Mouse (Mus musculus) stomach, embryonic 14.5 days (tissue): ENCODE data around the gene Prkcd. TPM values are rescaled to one million over a fixed set of nuclear protein-coding genes. Genes with fewer than 3 reads are reported as not detected.

Experiments used
- ATAC-seq: fragments of 200-750 bp; cut with Nextera tagmentation; 2 replicates; pipeline ENCODE4 v1.8.0; 2017; ENCODE audit warnings: low read depth, moderate TSS enrichment; ENCODE audit not compliant: insufficient number of reproducible peaks, insufficient read depth, low FRiP score
- H3K27ac ChIP-seq: fragments of 300-500 bp; sonication (generic); 2 replicates; pipeline ENCODE4 v1.5.1; 2014; ENCODE audit warnings: mild to moderate bottlenecking, low read length, moderate library complexity, mixed read lengths
- H3K27me3 ChIP-seq: fragments of 300-500 bp; sonication (generic); 2 replicates; pipeline ENCODE4 v1.6.1; 2014; ENCODE audit warnings: low read length, control low read depth, mixed read lengths; ENCODE audit not compliant: control insufficient read depth, insufficient read depth
- H3K36me3 ChIP-seq: fragments of 300-500 bp; sonication (generic); 2 replicates; pipeline ENCODE4 v1.6.1; 2014; ENCODE audit warnings: mild to moderate bottlenecking, control low read depth, low read length, moderate library complexity, mixed read lengths; ENCODE audit not compliant: control insufficient read depth, insufficient read depth
- H3K4me1 ChIP-seq: fragments of 300-500 bp; sonication (generic); 2 replicates; pipeline ENCODE4 v1.6.1; 2014; ENCODE audit warnings: low read length, control low read depth, mixed read lengths; ENCODE audit not compliant: control insufficient read depth, insufficient read depth
- H3K4me2 ChIP-seq: fragments of 300-500 bp; sonication (generic); replicated peaks from 2 replicates; pipeline ENCODE4 v1.6.1; 2014; ENCODE audit warnings: low read depth, low read length, control low read depth
- H3K4me3 ChIP-seq: fragments of 300-500 bp; sonication (generic); 2 replicates; pipeline ENCODE4 v1.5.1; 2014; ENCODE audit warnings: low read depth, low read length, control low read depth
- H3K9ac ChIP-seq: fragments of 300-500 bp; sonication (generic); replicated peaks from 2 replicates; pipeline ENCODE4 v1.6.1; 2014; ENCODE audit warnings: low read depth, mild to moderate bottlenecking, control low read depth, low read length, moderate library complexity, mixed read lengths
- H3K9me3 ChIP-seq: fragments of 300-500 bp; sonication (generic); 2 replicates; pipeline ENCODE4 v1.6.1; 2016; ENCODE audit warnings: low read depth, low read length, control low read depth; ENCODE audit not compliant: control insufficient read depth
- WGBS: fragments of 180-500 bp; shearing (Covaris S2); extraction: QIAGEN DNeasy Blood & Tissue Kit; methylation state at CpG from one replicate; pipeline ENCODE4 v1.1.7; 2014; 5-methylcytosine and 5-hydroxymethylcytosine counted together
- polyA plus RNA-seq: library from polyadenylated mRNA; unstranded; fragments of >200 nt; fragmentation: Nextera tagmentation; extraction: Ambion mirVana; gene quantifications from 2 replicates; pipeline ENCODE4 v1.2.1, GENCODE M21; 2014

Gene Prkcd
- polyA plus RNA-seq, 1 experiment from 2014 or later: 45.3 TPM

DNA sequence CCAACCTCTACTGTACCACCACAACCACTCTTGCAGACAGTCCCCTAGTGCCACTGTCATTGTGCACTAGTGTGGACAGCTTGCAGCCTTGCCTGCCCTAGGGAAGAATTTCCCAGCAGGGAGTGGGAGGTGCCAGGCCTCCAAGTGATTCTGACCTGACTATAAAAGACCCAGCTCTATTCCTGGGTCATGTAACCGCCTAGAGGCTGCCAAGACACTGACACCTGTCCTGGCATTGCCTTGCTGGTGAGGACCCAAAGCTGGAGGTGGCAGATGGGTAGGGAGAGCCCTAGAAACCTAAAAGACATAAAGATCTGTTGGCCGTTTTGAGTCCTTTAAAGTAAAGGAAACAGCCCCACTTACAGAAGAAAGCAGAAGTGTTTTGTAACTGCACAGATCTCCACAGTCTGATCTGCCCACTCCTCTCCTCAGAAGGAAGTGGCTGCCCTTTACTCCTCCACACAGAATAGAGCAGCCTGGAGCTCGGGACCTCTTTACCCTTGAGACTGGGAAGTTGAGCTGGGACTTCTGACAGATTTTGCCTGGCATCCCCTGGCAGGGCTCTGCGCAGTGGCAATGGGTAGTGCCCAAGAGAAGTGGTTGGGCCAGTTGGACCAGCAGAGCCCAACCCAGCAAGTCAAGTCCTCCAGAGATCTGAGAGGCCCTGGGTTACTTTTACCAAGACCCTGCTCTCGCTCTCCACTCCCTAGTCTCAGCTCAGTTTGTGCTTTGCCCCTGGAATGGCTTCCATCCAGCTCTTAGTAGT is 5.0 kb upstream of the Prkcd start:
- WGBS: 61% methylated on average over 5 of the region's 5 CpGs

DNA sequence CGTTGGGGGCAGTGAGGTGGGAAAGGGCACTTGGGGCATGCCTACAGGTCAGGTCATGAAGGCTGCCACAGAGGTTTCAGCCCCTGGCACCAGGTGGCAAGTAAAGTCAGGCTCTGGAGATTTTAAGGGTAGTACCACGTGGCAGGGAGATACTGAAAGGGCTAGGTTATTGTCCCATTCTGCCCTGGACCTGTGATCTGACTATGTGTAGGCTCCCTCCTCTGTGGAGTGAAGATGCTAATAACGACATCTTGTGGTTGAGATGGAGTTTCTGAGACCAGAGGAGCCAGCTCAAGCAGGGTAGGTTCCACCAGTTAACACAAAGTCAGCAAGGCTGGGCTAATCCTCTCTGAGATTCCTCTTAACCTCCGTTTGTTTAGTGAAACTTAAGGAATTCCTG is 3.8 kb upstream of the Prkcd start:
- ATAC-seq: no peak
- no peak overlapping the region for H3K9ac ChIP-seq
- H3K27ac ChIP-seq: no peak overlapping the region
- no peak overlapping the region for H3K4me3 ChIP-seq
- H3K9me3 ChIP-seq: no peaks in the 10 kb centered on the region
- H3K36me3 ChIP-seq: no peaks in the 10 kb centered on the region
- no peak overlapping the region for H3K4me2 ChIP-seq
- 46% methylated on average over 4 of the region's 4 CpGs for WGBS
- H3K27me3 ChIP-seq: no peaks in the 10 kb centered on the region
- H3K4me1 ChIP-seq: peaks cover 16% of the 10 kb centered on the region

More for the DNA sequence above, 5.0 kb upstream of the Prkcd start:
- H3K9me3 ChIP-seq: no peaks in the 10 kb centered on the region
- H3K4me1 ChIP-seq: peaks cover 14% of the 10 kb centered on the region; the same call in 1 of the 2 replicates
- H3K9ac ChIP-seq: no peak overlapping the region
- ATAC-seq: no peak
- H3K4me3 ChIP-seq: no peak overlapping the region
- H3K4me2 ChIP-seq: no peak overlapping the region
- H3K27me3 ChIP-seq: no peaks in the 10 kb centered on the region
- H3K27ac ChIP-seq: no peak overlapping the region
- no peaks in the 10 kb centered on the region for H3K36me3 ChIP-seq

DNA sequence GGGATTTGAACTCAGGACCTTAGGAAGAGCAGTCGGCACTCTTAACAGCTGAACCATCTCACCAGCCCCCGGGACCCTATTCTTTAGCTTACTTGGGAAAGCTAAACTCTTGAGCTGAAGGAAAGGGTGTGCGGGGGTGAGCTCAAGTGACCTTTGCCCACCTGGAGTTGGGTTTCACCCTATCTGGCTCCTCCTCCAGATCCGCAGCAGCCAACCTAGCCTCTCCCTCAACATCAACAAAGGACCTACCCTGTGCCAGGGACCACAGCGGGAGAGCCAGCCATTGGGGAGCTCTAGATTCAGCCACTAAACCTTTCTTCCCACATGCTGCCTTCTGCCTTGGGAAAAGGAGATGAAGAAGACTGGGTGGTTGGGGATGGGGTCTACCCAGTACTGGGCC is 2.2 kb upstream of the Prkcd start:
- H3K4me1 ChIP-seq: peaks cover 25% of the 10 kb centered on the region

DNA sequence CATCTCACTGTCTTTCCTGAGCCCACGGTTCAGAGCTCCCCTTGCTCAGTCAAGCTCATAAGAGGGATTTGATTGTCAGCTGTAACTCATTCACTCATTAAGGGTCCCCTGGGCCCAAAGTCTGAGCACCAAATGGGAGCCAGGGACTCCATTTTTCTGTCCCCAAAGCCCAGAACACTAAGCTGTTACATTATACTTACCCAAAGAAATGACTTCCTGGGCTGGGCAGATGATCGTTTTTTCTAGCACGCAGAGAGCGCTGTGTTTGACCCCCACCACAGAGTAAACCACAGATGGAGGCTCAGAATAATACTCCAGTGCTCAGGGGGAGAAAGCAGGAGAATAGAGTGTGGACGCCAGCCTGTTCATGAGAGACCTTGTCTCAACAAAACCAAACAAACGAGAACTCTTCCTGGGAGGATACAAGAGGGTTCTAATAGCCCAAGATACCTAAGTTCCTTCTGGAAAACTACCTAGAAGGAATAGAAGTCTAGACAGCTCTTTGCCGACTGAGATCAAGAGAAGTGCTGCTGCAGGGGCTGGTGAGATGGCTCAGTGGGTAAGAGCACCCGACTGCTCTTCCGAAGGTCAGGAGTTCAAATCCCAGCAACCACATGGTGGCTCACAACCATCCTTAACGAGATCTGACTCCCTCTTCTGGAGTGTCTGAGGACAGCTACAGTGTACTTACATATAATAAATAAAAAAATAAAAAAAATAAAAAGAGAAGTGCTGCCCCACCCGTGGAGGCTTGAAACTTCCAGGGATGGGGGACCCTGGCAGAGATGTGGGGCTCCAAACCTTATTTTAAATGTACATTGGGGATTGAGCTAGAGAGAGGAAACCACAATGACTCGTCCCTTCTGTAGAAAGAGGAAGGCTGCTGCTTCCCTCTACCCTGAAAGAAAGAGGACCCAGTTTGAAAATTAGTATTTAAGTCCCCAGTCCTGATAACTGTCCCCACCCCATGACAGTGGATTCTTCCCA is 1.0 kb upstream of the Prkcd start:
- Histone ChIP-seq H3K9ac (peak overlapping the region; percentile 58; the same call in 1 of the 2 replicates), H3K27ac (peak overlapping the region; percentile 48), H3K27me3 (no peaks in the 10 kb centered on the region), H3K4me2 (peak overlapping the region; percentile 60), H3K4me3 (peak overlapping the region; percentile 74), H3K4me1 (peaks cover 20% of the 10 kb centered on the region), H3K36me3 (no peaks in the 10 kb centered on the region), H3K9me3 (no peaks in the 10 kb centered on the region)
- ATAC-seq: no peak
- 59% methylated on average over 12 of the region's 12 CpGs for WGBS

More for the DNA sequence above, 2.2 kb upstream of the Prkcd start:
- H3K4me3 ChIP-seq: no peak overlapping the region
- no peaks in the 10 kb centered on the region for H3K27me3 ChIP-seq
- no peak overlapping the region for H3K9ac ChIP-seq
- no peaks in the 10 kb centered on the region for H3K9me3 ChIP-seq
- no peak overlapping the region for H3K4me2 ChIP-seq
- no peak overlapping the region for H3K27ac ChIP-seq
- no peaks in the 10 kb centered on the region for H3K36me3 ChIP-seq
- no peak for ATAC-seq
- WGBS: 78% methylated on average over 5 of the region's 5 CpGs

DNA sequence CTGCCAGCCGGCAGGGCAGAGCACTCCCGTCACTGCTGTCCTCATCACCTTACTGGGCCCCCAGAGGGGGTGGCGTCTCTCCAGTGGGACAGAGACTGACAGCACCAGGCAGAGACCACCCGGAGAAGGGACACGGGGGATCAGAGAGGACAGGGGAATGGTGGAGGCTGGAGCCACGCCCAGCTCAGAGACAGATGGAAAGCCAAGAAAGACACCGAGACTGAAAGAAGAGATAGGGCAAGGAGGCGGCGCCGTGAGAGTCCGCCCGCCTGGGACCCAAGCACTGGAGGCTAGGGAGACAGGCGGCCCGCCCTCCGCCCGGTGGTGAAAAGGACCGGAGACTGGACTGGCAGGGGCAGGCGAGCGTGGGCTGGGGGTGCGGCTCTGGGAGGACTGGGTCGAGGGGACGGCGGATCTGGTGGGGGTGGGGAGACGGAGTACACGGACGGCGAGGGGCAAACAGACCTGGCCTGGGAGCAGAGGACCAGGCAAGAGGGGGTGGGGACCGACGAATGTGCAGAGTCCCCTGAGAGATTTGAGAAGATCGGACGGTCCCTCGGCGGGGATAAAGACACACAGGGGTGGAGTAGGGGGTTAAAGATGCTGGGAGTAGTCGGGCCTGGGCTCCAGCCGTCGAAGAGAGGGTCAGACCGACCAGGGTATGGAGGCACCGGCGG is 741 bp downstream of the Prkcd start:
- no peaks in the 10 kb centered on the region for H3K27me3 ChIP-seq
- no peaks in the 10 kb centered on the region for H3K36me3 ChIP-seq
- peak overlapping the region; percentile 60 for H3K4me2 ChIP-seq
- H3K9ac ChIP-seq: peak overlapping the region; percentile 58
- H3K27ac ChIP-seq: peak overlapping the region; percentile 69; the same call in 1 of the 2 replicates
- peak; percentile 24; the same call in 1 of the 2 replicates for ATAC-seq
- under 1% methylated on average over 39 of the region's 39 CpGs for WGBS
- H3K4me1 ChIP-seq: peaks cover 17% of the 10 kb centered on the region
- H3K9me3 ChIP-seq: no peaks in the 10 kb centered on the region
- H3K4me3 ChIP-seq: peak overlapping the region; percentile 74

DNA sequence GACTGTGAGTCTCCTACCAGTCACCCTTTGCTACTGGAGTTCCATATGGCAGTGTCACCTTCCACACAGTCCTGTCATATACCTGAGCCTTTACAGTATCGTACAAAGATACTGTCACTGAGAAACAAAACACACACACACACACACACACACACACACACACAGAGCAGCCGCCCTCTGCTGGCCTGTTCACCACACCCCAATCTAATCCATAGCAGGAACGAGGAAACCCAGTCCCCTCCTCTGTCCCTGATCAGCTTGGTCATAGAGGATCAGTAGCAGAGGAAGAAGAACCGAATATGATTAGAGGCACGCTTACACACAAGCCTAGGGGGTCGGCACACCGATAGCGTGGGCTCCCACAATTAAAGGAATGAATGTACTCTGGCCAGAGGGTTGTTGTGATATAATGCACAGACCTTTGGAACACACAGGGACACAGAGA is 1.7 kb downstream of the Prkcd start:
- peaks cover 17% of the 10 kb centered on the region for H3K4me1 ChIP-seq
- no peak for ATAC-seq
- H3K4me3 ChIP-seq: peak overlapping the region; percentile 74
- H3K27me3 ChIP-seq: no peaks in the 10 kb centered on the region
- WGBS: 51% methylated on average over 8 of the region's 8 CpGs
- 0 out of 2 replicates have a peak overlapping the region, but pooled peaks have one; percentile 1 for H3K27ac ChIP-seq
- H3K4me2 ChIP-seq: peak overlapping the region; percentile 60
- peak overlapping the region; percentile 58; the same call in 1 of the 2 replicates for H3K9ac ChIP-seq
- no peaks in the 10 kb centered on the region for H3K36me3 ChIP-seq
- H3K9me3 ChIP-seq: no peaks in the 10 kb centered on the region

GRCm38 (mm10) chr14:30622556-30622955 is 3.5 kb downstream of the Prkcd start:
- no peaks in the 10 kb centered on the region for H3K27me3 ChIP-seq
- no peak overlapping the region for H3K9ac ChIP-seq
- H3K4me1 ChIP-seq: peaks cover 17% of the 10 kb centered on the region
- no peak for ATAC-seq
- H3K27ac ChIP-seq: no peak overlapping the region
- 93% methylated on average over 8 of the region's 8 CpGs for WGBS
- H3K36me3 ChIP-seq: no peaks in the 10 kb centered on the region
- H3K4me2 ChIP-seq: no peak overlapping the region
- H3K9me3 ChIP-seq: no peaks in the 10 kb centered on the region
- H3K4me3 ChIP-seq: no peak overlapping the region

GRCm38 (mm10) chr14:30622130-30622529 is 3.9 kb downstream of the Prkcd start:
- 81% methylated on average over 7 of the region's 7 CpGs for WGBS
- Histone ChIP-seq H3K4me3 (no peak overlapping the region), H3K36me3 (no peaks in the 10 kb centered on the region), H3K4me2 (no peak overlapping the region), H3K27me3 (no peaks in the 10 kb centered on the region), H3K27ac (no peak overlapping the region), H3K4me1 (peaks cover 17% of the 10 kb centered on the region), H3K9ac (no peak overlapping the region), H3K9me3 (no peaks in the 10 kb centered on the region)
- no peak for ATAC-seq
